8 mouse cellular contexts compared by ENCODE assay signal in the genomic region with DNA sequence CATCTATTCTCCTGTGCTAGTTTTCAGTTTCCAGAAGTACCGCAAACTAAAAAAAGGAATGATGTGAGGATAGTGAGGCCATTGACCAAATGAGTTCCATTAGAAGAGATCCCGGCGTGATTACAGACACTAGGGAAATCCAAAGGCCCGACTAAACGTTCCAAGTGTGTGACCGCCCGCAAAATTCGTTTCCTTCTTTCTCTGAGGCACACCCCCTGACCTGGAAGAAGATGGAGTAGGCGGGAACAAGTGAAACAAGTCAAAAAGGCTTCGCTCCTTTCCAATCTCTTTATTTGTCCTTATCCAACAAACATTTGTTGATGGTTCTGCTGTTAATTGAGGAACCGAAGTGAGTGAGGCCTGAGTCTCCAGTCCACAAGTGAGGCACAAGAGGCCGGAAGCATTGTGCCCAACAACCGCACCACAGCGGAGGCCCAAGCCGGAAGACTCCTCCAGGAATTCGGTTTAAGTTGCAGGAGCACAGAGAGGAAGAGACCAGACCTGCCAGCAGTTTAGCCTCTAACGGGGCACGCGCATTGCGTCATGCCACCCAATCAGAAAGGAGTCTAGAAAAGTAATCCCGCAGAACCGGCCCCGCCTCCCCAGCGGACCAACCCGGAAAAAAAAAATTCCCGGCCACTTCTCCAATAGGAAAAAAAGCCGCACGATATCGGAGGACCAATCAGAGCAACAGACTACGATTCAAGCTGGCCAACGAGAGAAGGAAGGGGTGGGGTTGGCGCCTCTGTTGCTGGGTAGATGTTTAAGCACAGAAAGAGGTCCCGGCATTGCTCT. TPM values are rescaled to one million over a fixed set of nuclear protein-coding genes. Genes with fewer than 3 reads are reported as not detected.
A peak's percentile ranks its signal among the peaks of the same experiment; 100 is the strongest.
DNase-seq lines count a peak whose midpoint lies in the region; ATAC-seq and TF ChIP-seq lines count a peak whose summit lies in the region.

Ttc9c (minus strand) TSS at position 533 of the 795 bp plus-strand sequence.

- H3K27ac ChIP-seq in embryonic fibroblast, embryonic 13.5 days (ENCODE audit: insufficient read depth, low read length): peak within 1 kb of the TSS; percentile 97
- peak within 1 kb of the TSS; percentile 99 for H3K27ac ChIP-seq in limb, embryonic 12.5 days
- H3K27ac ChIP-seq in midbrain, embryonic 14.5 days (replicated peaks; ENCODE audit: low read depth, low read length): peak within 1 kb of the TSS; percentile 94

- no peaks in the 10 kb centered on the region; the same call in 1 of the 2 replicates for H3K4me1 ChIP-seq in embryonic fibroblast, embryonic 13.5 days (ENCODE audit: control insufficient read depth, insufficient read depth, low read length)
- peaks cover 41% of the 10 kb centered on the region for H3K4me1 ChIP-seq in limb, embryonic 12.5 days (replicated peaks)
- H3K4me1 ChIP-seq in midbrain, embryonic 14.5 days (ENCODE audit: control insufficient read depth, insufficient read depth, low read length): peaks cover 37% of the 10 kb centered on the region

- peak within 1 kb of the TSS; percentile 99 for H3K4me2 ChIP-seq in limb, embryonic 12.5 days
- peak within 1 kb of the TSS; percentile 79 for H3K4me2 ChIP-seq in midbrain, embryonic 14.5 days (ENCODE audit: low read length)

- no peaks in the 10 kb centered on the region for H3K9me3 ChIP-seq in limb, embryonic 12.5 days
- H3K9me3 ChIP-seq in midbrain, embryonic 14.5 days (ENCODE audit: control insufficient read depth, low read length): no peaks in the 10 kb centered on the region

- TF ChIP-seq POLR2A in embryonic fibroblast, embryonic 13.5 days (IDR thresholded peaks at IDR 0.05; ENCODE audit: low read depth, low read length): peak; percentile 81

- no peak for TF ChIP-seq CTCF in C2C12 (IDR thresholded peaks at IDR 0.05; ENCODE audit: control insufficient read depth, insufficient read depth, insufficient read length)
- no peak for TF ChIP-seq CTCF in embryonic fibroblast, embryonic 13.5 days (IDR thresholded peaks at IDR 0.05; ENCODE audit: borderline replicate concordance, insufficient read depth, low read length)

- peaks cover 55% of the 10 kb centered on the region for H3K36me3 ChIP-seq in C2C12 (ENCODE audit: control insufficient read depth, insufficient read depth)
- peaks cover 43% of the 10 kb centered on the region for H3K36me3 ChIP-seq in limb, embryonic 12.5 days
- peaks cover 38% of the 10 kb centered on the region for H3K36me3 ChIP-seq in midbrain, embryonic 14.5 days (ENCODE audit: control insufficient read depth, insufficient read depth, low read length)

- H3K79me3 ChIP-seq in C2C12 (ENCODE audit: low read depth): peaks cover 72% of the 10 kb centered on the region

- H3K27me3 ChIP-seq in C2C12 (ENCODE audit: control insufficient read depth, insufficient read depth, insufficient read length): no peaks in the 10 kb centered on the region
- H3K27me3 ChIP-seq in limb, embryonic 12.5 days: no peaks in the 10 kb centered on the region
- no peaks in the 10 kb centered on the region for H3K27me3 ChIP-seq in midbrain, embryonic 14.5 days (ENCODE audit: control insufficient read depth, insufficient read depth, low read length)

- peak within 1 kb of the TSS; percentile 96 for H3ac ChIP-seq in C2C12 (ENCODE audit: control insufficient read depth, insufficient read length, low read depth)

- ATAC-seq in limb, embryonic 12.5 days (ENCODE audit: insufficient number of reproducible peaks, insufficient read depth, low FRiP score, low TSS enrichment, low read depth): peak; percentile 93
- peak; percentile 94 for ATAC-seq in midbrain, embryonic 14.5 days (ENCODE audit: low FRiP score, low TSS enrichment)

- peak; percentile 100 for DNase-seq in brain, adult 2 months (ENCODE audit: low read depth, low spot score)
- DNase-seq in heart, adult 8-10 months (ENCODE audit: low spot score): peak; percentile 98
- DNase-seq in kidney, adult 8-10 months: peak; percentile 98 to 99
- DNase-seq in midbrain, embryonic 14.5 days: peak; percentile 99
- peak; percentile 86 to 93 for DNase-seq in spleen, postnatal 10 days (ENCODE audit: low spot score in 2 of 2)

- H3K9ac ChIP-seq in limb, embryonic 12.5 days (replicated peaks): peak within 1 kb of the TSS; percentile 97
- peak within 1 kb of the TSS; percentile 92 for H3K9ac ChIP-seq in midbrain, embryonic 14.5 days (replicated peaks; ENCODE audit: low read length)

- H3K79me2 ChIP-seq in C2C12 (ENCODE audit: control insufficient read depth, insufficient read depth): peaks cover 88% of the 10 kb centered on the region

- under 1% methylated on average over 33 of the region's 33 CpGs for WGBS in limb, embryonic 12.5 days
- WGBS in midbrain, embryonic 14.5 days: under 1% methylated on average over 33 of the region's 33 CpGs

- H3K4me3 ChIP-seq in C2C12 (ENCODE audit: insufficient read depth, poor library complexity, severe bottlenecking): peak within 1 kb of the TSS; percentile 99
- peak within 1 kb of the TSS; percentile 95 for H3K4me3 ChIP-seq in embryonic fibroblast, embryonic 13.5 days (ENCODE audit: insufficient read depth, low read length)
- peak within 1 kb of the TSS; percentile 100 for H3K4me3 ChIP-seq in limb, embryonic 12.5 days (replicated peaks)
- peak within 1 kb of the TSS; percentile 98 for H3K4me3 ChIP-seq in midbrain, embryonic 14.5 days (replicated peaks; ENCODE audit: low read depth, low read length)

TF ChIP-seq in C2C12, 6 proteins besides CTCF, POLR2A, EP300 and RAD21:
- peak; percentile 36 for TF ChIP-seq USF1 (IDR thresholded peaks at IDR 0.05; ENCODE audit: low read depth)
- peak; percentile 91 for TF ChIP-seq CEBPB (IDR thresholded peaks at IDR 0.05; ENCODE audit: low read depth)
- TF ChIP-seq MAX (IDR thresholded peaks at IDR 0.05): peak; percentile 40
- TF ChIP-seq MYOG (IDR thresholded peaks at IDR 0.05; ENCODE audit: control insufficient read depth, extremely low read depth, insufficient read length): no peak
TF ChIP-seq in C2C12: peak in this region for 3.

RNA-seq across cellular contexts. Expression of gene Ttc9c, which starts in this region (rescaled TPM):
- 17.7 TPM for polyA plus RNA-seq in C2C12 (2012; fragmentation: generic; extraction: Trizol)
- polyA plus RNA-seq in embryonic fibroblast, embryonic 13.5 days (2011; ENCODE audit: insufficient read length, low read depth, missing spikeins): 52.8 and 68.7 TPM in 2 replicates
- 10 to 100 TPM; 13.7 to 16.4 (median 14.9) TPM for total RNA-seq in heart, adult 8-10 months (2022)
- 70.3 and 77.2 TPM in 2 replicates for polyA plus RNA-seq in limb, embryonic 12.5 days (2016; fragmentation: Nextera tagmentation; extraction: Ambion mirVana)
- 37.5 and 55.8 TPM in 2 replicates for polyA plus RNA-seq in midbrain, embryonic 14.5 days (2014; fragmentation: Nextera tagmentation; extraction: Ambion mirVana)

Comparison
In these comparisons a context has a peak if more than half of its experiments do, and no peak if none do; other contexts are left out.
1. Peak in every context shown above with its lines: DNase-seq, ATAC-seq, H3K4me3 ChIP-seq and H3K27ac ChIP-seq.